Mouse (Mus musculus) layer of hippocampus, adult 9-10 months (tissue): ENCODE data around the gene Wtap.
A peak's percentile ranks its signal among the peaks of the same experiment; 100 is the strongest.
"Not testable (repeated sequence)": the region's sequence is repeated elsewhere in the genome, so short reads cannot be mapped to it uniquely, and the experiment has no call there.

Source experiments
- DNase-seq: peaks from one replicate; pipeline ENCODE4 v3.0.0; 2022; ENCODE audit warnings: low spot score

The Wtap gene

DNA sequence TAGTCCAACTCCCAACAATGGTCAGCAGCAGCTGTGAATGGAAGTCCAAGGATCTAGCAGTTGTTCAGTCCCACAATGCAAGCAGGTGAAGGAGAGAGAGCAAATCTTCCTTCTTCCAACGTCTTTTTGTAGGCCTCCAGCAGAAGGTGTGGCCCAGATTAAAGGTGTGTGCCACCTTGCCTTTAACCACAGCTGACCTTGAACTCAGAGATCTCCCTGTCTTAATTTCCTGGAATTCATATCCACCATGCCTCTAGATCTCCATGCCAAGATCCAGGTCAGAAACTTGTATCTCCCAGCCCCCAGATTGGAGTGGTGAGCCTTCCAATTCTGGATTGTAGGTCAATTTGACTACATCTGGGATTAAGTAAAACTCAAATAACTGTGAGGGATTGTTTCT, at the start of gene Wtap:
Wtap (minus strand) TSS at position 101 of the 400 bp plus-strand sequence.
- DNase-seq: no peak

GRCm38 (mm10) chr17:13036627-13037192, 42.7 kb upstream of the Wtap start:
- not testable (repeated sequence) for DNase-seq

GRCm38 (mm10) chr17:13013316-13013715, 19.3 kb upstream of the Wtap start:
- DNase-seq: no peak

DNA sequence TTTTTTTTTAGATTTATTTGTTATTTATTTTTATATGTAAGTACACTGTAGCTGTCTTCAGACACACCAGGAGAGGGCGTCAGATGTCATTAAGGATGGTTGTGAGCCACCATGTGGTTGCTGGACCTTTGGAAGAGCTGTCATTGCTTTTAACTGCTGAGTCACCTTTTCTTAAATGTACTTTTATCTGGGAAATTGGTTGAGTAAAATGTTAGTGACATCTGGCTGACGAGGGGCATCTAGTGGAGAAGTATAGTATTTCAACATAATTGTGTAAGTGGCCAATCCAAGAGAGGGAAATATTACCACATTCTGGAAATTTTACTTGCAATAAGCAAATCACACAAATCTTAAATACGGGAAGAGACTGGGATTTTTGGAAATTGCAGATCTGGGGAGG, 15.9 kb upstream of the Wtap start:
- no peak for DNase-seq

GRCm38 (mm10) chr17:13008528-13008927, 14.6 kb upstream of the Wtap start:
- DNase-seq: no peak

GRCm38 (mm10) chr17:13007730-13008425, 13.9 kb upstream of the Wtap start:
- DNase-seq: peak; percentile 84

DNA sequence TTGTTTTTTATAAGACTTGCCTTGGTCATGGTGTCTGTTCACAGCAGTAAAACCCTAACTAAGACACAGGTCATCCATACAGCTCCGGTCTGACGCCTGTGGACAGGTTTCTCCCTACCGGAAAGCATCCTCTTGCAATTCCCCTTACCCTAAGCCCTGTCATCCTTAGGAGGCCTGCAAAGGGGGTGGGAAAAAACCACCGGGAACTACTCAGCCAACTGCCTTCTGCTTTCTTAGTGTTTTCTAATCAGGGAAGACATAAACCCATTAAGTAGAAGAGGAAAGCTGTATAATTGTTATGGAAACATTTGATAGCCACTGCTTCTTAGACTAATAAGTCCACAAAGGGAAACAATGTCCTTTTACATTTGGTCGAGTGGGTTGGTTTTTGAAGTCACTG, 13.0 kb upstream of the Wtap start:
- DNase-seq: no peak

DNA sequence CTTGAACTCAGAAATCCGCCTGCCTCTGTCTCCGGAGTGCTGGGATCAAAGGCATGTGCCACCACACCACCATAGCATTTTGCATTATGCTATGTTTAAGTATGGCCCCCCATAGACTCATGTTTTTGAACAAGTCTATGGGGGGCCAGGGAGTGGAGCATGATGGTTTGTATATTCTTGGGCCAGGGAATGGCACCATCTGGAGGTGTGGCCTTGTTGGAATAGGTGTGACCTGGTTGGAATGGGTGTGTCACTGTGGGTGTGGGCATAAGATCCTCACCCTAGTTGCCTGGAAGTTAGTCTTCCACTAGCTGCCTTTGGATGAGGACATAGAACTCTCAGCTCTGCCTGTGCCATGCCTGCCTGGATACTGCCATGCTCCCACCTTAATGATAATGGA, 12.6 kb upstream of the Wtap start, which contains the start of gene Sod2:
Sod2 (plus strand) TSS at position 301 of the 400 bp plus-strand sequence.
- DNase-seq: not testable (repeated sequence)

DNA sequence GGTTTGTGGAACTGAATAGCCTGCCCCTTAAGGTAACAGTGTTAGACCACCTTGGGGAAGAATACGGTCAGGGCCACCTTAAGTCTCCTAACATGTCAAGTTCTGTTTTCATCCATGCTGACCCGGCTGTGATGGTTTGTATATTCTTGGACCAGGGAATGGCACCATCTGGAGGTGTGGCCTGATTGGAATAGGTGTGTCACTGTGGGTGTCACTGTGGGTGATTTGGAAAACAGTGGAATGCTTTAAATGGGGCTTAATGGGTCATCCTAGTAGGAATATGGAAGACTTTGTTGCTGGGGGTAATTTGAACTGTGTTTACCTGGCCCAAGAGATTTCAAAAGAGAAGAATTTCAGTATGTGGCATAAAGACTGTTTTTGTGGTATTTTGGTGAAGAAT, 10.5 kb upstream of the Wtap start:
- not testable (repeated sequence) for DNase-seq

DNA sequence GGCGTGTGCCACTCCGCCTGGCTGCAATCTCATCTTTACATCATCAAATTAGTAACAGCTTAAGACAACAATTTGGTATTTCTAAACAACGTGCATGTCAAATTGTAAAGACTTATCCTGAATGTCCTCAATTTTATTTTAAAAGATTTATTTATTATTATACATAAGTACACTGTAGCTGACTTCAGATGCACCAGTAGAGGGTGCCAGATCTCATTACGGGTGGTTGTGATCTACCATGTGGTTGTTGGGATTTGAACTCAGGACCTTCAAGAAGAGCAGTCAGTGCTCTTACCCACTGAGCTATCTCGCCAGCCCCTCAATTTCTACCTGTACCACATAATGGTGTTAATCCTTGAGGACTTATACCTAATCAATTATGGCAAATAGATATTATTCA, 8.3 kb upstream of the Wtap start:
- DNase-seq: not testable (repeated sequence)

DNA sequence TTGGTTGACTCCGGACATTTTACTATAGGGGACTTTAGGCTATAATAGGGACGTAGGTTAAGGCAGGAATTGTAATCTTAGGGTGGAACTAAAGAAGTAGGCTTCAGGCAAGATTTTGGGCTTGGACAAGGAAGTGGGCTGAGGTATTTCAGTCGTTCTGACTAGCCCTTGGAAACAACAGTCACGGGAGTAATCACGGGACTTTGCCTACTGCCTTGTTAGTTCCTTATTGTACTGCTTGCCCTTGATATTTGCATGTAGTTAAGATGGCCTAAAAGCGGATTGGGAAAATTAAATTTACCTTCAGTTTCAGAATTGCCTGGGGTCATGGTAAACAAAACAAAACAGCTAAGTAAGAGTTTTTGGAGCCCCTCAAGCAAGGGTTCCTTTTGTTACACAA, 5.1 kb upstream of the Wtap start:
- DNase-seq: no peak

- no peak for DNase-seq
Observed at GRCm38 (mm10) chr17:12997890-12998289, 3.9 kb upstream of the Wtap start.

DNA sequence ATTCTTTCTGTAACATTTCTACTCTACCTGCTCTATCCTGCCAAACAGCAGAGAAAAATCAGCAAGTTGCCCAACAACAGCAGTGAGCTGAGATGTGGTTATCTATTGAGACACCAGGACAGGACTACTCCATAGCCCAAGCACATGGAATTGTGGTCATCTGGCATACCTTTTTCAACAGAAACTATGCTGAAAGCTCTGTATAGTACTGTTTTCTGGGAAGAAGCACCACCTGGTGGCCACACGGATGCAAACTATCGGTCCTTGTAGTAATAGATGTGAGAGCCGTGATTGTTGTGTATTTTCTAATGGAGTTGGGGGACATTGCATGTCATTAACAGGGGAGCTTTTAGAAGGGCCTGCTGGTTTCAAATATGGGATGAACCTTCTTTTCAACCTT, 2.4 kb upstream of the Wtap start:
- DNase-seq: no peak

- peak; percentile 77 for DNase-seq
Observed at GRCm38 (mm10) chr17:12992470-12992991, 1.4 kb downstream of the Wtap start.

GRCm38 (mm10) chr17:12991635-12992358, 2.2 kb downstream of the Wtap start:
- DNase-seq: peak; percentile 59

DNA sequence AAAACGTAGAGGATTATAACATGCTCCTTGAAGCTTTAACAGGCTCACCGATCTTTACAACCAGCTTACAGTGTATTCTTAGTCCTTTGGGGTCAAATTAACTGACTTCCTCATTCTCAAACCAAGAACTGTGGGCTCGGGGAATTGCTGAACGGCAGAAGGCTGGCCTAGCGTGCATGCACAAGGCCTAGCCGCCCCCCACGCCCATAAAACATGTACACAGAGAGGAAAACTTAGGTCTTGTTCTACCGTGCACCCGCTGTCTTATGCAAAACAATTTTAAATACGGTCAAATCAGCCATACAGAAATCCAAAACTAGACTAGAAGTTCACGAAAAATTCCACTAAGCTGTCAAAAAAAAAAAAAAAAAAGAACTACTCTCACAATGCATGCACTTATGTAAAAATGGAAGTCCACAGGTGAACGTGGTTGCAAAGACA, 2.8 kb downstream of the Wtap start:
- no peak for DNase-seq

- DNase-seq: no peak
Observed at GRCm38 (mm10) chr17:12990567-12991145, 3.3 kb downstream of the Wtap start.

- not testable (repeated sequence) for DNase-seq
Observed at GRCm38 (mm10) chr17:12988096-12988495, 5.9 kb downstream of the Wtap start.

DNA sequence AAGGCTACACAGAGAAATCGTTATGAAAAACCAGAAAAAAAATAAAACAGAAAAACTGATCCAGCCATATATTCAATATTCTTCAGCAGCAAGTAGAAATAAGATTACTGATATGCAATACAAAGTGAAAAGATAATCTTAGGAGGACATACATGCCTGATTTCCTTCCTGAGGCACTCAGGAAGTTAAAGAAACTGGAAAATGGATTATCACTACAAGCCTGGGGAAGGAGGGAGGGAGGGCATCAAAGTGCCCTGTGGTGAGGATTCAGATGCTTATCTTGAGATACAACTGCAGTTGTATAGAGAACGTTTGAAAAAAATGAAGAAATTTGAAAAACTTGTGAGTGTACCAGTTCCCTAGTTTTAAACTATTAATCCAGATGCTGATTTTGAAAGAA, 10.0 kb downstream of the Wtap start:
- no peak for DNase-seq

DNA sequence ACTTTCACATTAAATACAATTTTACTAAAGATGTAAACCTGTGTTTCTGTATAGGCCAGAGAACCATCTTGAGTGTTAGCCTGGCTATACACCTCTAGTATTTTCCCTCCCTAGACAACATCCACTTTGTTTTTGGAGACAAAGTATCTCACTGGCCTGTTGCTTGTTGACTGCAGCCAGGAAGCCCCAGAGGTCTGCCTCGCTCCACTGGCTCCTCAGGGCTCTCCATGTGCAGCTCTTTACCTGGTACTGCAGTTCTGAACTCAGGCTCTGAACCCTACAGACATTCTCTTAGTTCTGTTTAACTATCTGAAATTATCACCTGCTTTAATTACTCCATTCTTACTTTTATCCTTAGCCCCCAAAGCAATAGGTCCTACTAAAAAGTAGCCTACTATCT, 15.4 kb downstream of the Wtap start:
- no peak for DNase-seq

DNA sequence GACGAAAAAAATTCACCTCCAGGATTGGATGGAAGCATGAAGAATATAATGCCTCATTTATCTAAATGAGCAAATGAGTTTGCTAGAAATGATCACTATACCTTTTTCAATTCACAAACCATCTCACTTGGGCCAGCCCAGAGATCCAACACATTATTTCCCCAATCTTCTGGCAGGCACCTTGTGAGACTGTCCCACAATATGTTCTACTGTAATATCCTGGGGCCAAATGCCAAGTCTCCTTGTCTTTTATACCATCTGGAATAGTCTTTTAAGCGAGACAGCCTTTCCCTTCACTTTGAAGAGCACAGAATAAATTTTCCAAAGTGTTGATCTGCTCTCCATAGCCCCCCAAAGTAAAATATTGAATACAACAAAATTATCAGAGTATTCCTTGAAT, 20.1 kb downstream of the Wtap start:
- no peak for DNase-seq

DNA sequence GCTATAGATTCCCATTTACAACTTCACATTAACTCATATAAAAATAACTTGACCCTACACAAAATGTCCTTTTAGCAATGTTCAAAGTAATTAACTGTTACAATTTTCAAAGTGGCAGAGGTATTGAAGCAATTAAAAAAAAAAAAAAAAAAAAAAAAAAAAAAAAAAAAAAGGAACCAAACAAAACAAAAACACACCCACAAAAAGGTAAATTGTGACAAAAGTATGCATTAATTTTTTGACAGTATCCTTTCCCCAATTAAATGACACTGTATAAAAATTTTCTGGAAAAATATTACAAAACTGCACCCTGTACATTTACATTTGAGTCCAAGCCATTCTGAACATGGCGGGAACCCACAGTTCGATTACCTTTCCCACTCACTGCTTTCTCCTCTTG, 26.8 kb downstream of the Wtap start:
- no peak for DNase-seq

DNA sequence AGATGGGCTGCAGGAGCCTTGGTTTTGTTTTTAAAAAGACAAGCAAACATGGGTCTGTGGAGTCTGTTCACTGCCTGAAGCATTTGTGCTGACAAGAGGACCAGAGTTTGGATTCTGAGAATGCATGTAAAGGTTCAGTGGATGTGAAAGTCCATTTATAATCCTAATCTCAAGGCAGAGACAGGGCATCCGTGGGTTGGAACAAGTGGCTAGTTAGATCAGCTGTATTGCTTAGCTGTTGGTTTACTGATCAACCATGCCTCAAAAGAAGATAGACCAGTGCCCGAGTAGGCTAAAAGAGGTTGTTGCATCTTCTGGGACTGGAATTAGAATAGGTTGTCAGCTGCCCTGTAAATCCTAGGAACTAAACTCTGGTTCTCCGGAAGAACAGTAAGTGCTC, 30.5 kb downstream of the Wtap start:
- DNase-seq: no peak
